Mouse (Mus musculus) stomach, postnatal 0 days (tissue): ENCODE measurements around the gene Saa2. TPM values are rescaled to one million over a fixed set of nuclear protein-coding genes. Genes with fewer than 3 reads are reported as not detected.

Source experiments
- ATAC-seq: fragments of 200-750 bp; cut with Nextera tagmentation; 2 replicates; pipeline ENCODE4 v1.8.0; 2017; ENCODE audit not compliant: low FRiP score, low TSS enrichment
- DNase-seq: peaks from one replicate; pipeline ENCODE4 v3.0.0-alpha.2; 2016; ENCODE audit warnings: low spot score
- H3K27ac ChIP-seq: fragments of 300-500 bp; sonication (generic); replicated peaks from 2 replicates; pipeline ENCODE4 v1.5.1; 2014; ENCODE audit warnings: mild to moderate bottlenecking, control low read depth
- H3K27me3 ChIP-seq: fragments of 300-500 bp; sonication (generic); 2 replicates; pipeline ENCODE4 v1.6.1; 2014; ENCODE audit warnings: low read length; ENCODE audit not compliant: control insufficient read depth, insufficient read depth
- H3K36me3 ChIP-seq: fragments of 300-500 bp; sonication (generic); 2 replicates; pipeline ENCODE4 v1.6.1; 2014; ENCODE audit warnings: low read length, mixed read lengths; ENCODE audit not compliant: control insufficient read depth, insufficient read depth
- H3K4me1 ChIP-seq: fragments of 300-500 bp; sonication (generic); replicated peaks from 2 replicates; pipeline ENCODE4 v1.6.1; 2014; ENCODE audit warnings: antibody characterized with exemption; ENCODE audit not compliant: control insufficient read depth, insufficient read depth
- H3K4me2 ChIP-seq: fragments of 300-500 bp; sonication (generic); replicated peaks from 2 replicates; pipeline ENCODE4 v1.6.1; 2014; ENCODE audit warnings: low read depth, mild to moderate bottlenecking, control low read depth, moderate library complexity
- H3K4me3 ChIP-seq: fragments of 300-500 bp; sonication (generic); 2 replicates; pipeline ENCODE4 v1.5.1; 2014; ENCODE audit warnings: low read depth, low read length, control low read depth
- H3K9ac ChIP-seq: fragments of 300-500 bp; sonication (generic); 2 replicates; pipeline ENCODE4 v1.6.1; 2014; ENCODE audit warnings: mild to moderate bottlenecking, low read length, control low read depth, mixed read lengths
- H3K9me3 ChIP-seq: fragments of 300-500 bp; sonication (generic); 2 replicates; pipeline ENCODE4 v1.6.1; 2016; ENCODE audit warnings: low read length; ENCODE audit not compliant: control insufficient read depth
- CTCF ChIP-seq: IDR thresholded peaks from 2 replicates; pipeline ENCODE4 v1.5.1; 2016; ENCODE audit warnings: antibody characterized with exemption, low read depth, mild to moderate bottlenecking, moderate library complexity
- EP300 ChIP-seq: optimal IDR thresholded peaks from 2 replicates; pipeline ENCODE3; 2016; ENCODE audit warnings: antibody characterized with exemption
- WGBS: fragments of 180-500 bp; shearing (Covaris S2); extraction: QIAGEN DNeasy Blood & Tissue Kit; methylation state at CpG from one replicate; pipeline ENCODE4 v1.1.7; 2014; 5-methylcytosine and 5-hydroxymethylcytosine counted together
- polyA plus RNA-seq: library from polyadenylated mRNA; unstranded; fragments of >200 nt; fragmentation: Nextera tagmentation; extraction: Ambion mirVana; gene quantifications from 2 replicates; pipeline ENCODE4 v1.2.1, GENCODE M21; 2015

Gene Saa2
- 0.08 TPM in 1 of 2 replicates, not detected in the other for polyA plus RNA-seq

DNA sequence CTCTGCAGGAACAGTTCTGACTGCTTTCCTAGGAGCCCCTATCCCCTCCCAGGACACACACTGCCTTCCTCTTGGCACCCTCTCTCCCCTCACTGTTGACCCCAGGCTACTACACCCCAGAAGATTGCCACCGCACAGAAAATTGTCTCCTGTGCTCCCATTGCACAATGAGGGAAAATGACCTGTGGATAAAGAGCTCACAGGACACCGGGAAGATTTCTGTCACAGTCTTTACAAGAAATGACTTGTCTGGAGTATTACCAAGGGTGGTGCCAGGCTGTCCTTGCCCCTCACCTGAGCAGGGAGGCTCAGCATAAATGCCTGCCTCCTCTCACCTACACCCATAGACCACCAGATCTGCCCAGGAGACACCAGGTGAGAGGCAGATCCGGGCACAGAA is at the start of gene Saa2:
TSS of gene Saa2 (plus strand) at position 301 of the 400 bp plus-strand sequence.
- DNase-seq = no peak
- no peak for ATAC-seq
- H3K4me2 ChIP-seq = no peak within 1 kb of the TSS
- no peaks in the 10 kb centered on the region for H3K27me3 ChIP-seq
- H3K36me3 ChIP-seq = no peaks in the 10 kb centered on the region
- H3K4me1 ChIP-seq = no peaks in the 10 kb centered on the region
- H3K4me3 ChIP-seq = no peak within 1 kb of the TSS
- H3K9ac ChIP-seq = no peak within 1 kb of the TSS
- TF ChIP-seq CTCF = no peak
- no peak for TF ChIP-seq EP300
- H3K9me3 ChIP-seq = no peaks in the 10 kb centered on the region
- H3K27ac ChIP-seq = no peak within 1 kb of the TSS
- 47% methylated on average over 3 of the region's 3 CpGs for WGBS

DNA sequence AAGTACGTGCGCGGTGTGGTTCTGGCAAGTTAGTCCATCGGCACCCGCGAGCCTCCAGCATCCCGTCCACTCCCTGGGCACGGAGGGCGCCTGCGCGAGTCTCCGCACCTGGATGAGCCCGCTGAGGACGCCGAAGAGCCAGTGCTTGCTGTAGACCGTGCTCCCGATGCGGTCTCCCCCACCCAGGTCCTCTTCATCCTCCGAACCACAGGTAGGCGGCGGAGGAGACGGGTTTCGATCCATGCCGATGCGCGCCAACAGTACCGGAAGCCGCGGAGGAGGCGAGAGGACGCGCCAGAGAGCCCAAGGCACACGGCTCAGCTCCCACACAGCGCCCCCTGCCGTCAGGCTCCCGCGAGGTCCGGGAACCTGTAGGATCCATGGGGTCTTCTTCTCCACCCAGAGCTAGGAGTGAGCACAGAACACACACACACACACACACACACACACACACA is 41.2 kb upstream of the Saa2 start, which contains the start of gene Saal1:
TSS of gene Saal1 (minus strand) at position 291 of the 455 bp plus-strand sequence.
- Histone ChIP-seq H3K27ac (peak within 1 kb of the TSS; percentile 82), H3K4me2 (peak within 1 kb of the TSS; percentile 65), H3K4me3 (peak within 1 kb of the TSS; percentile 88), H3K4me1 (no peaks in the 10 kb centered on the region), H3K36me3 (no peaks in the 10 kb centered on the region), H3K27me3 (no peaks in the 10 kb centered on the region), H3K9ac (peak within 1 kb of the TSS; percentile 87), H3K9me3 (no peaks in the 10 kb centered on the region)
- peak; percentile 97 for ATAC-seq
- 0% methylated on average over 26 of the region's 38 CpGs for WGBS
- DNase-seq = peak; percentile 93
- TF ChIP-seq EP300 (no peak), CTCF (peak; percentile 98)

DNA sequence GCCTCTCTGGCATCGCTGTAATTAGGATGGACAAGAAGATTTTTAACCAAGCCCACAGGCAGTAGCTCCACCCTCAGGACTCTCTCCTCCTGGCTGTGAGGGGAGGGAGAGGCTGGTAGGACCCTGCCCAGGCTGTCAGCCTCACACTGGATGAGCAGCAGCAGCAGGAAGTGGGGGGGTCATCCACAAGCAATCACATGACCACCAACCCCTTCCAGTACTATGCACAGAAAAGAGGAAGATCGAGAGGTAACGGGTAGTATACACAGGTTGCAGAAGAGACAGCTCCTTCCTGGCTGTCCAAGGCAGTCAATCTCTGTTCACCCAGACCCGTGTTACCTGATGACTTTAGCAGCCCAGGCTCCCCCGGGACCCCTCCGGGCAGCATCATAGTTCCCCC is 39.3 kb upstream of the Saa2 start:
- Histone ChIP-seq H3K27me3 (no peaks in the 10 kb centered on the region), H3K4me1 (no peaks in the 10 kb centered on the region), H3K4me3 (no peak overlapping the region), H3K9me3 (no peaks in the 10 kb centered on the region), H3K4me2 (no peak overlapping the region), H3K9ac (no peak overlapping the region), H3K36me3 (no peaks in the 10 kb centered on the region), H3K27ac (no peak overlapping the region)
- TF ChIP-seq EP300 (no peak), CTCF (no peak)
- 71% methylated on average over 6 of the region's 6 CpGs for WGBS
- no peak for ATAC-seq
- DNase-seq = no peak

DNA sequence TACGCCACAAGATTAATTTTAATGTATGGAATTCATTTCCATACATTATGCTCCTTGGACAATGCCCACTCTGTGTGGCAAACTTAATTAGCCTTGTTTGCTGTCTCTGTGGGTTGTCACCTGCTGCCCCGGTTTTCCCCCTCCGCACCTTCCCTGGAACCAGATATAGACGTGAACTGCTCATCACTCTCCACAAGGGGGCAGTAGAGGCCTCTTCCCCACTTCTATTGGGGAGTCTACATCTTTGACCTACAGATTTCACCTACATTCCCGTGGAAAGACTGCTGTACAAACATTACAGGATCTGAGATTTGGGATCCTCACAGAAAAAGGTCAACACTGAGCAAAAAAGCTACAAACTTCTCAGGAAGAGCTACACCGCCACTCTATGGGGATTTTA is 37.1 kb upstream of the Saa2 start:
- 34% methylated on average over 6 of the region's 6 CpGs for WGBS
- H3K36me3 ChIP-seq = no peaks in the 10 kb centered on the region
- H3K27me3 ChIP-seq = no peaks in the 10 kb centered on the region
- no peak overlapping the region for H3K4me2 ChIP-seq
- no peaks in the 10 kb centered on the region for H3K9me3 ChIP-seq
- ATAC-seq = no peak
- DNase-seq = peak; percentile 55
- no peak overlapping the region for H3K9ac ChIP-seq
- H3K27ac ChIP-seq = no peak overlapping the region
- H3K4me3 ChIP-seq = no peak overlapping the region
- TF ChIP-seq EP300 (no peak), CTCF (peak; percentile 92)
- H3K4me1 ChIP-seq = no peaks in the 10 kb centered on the region

DNA sequence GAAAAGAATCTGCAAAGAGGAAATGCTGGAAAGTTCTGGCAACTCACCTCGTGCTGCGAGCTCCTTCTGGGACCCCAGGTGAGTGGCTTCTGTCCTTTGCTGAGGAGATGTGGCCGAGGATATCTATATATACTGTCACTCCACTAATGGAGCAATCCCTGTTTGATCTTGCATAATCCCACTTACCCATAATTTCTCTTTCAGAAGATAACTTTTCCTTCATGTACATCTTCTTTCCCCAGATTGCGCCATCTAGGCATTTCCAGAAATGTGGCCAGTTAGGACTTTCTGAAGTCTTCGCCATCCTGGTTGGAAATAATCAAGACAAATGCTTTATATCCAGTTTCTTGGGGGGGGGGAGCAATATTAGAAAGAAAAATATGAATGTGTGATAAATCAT is 36.0 kb upstream of the Saa2 start, which contains the start of gene Saa3:
TSS of gene Saa3 (minus strand) at position 101 of the 400 bp plus-strand sequence.
- Histone ChIP-seq H3K4me2 (no peak within 1 kb of the TSS), H3K27me3 (no peaks in the 10 kb centered on the region), H3K27ac (no peak within 1 kb of the TSS), H3K36me3 (no peaks in the 10 kb centered on the region), H3K4me3 (no peak within 1 kb of the TSS), H3K4me1 (no peaks in the 10 kb centered on the region), H3K9ac (no peak within 1 kb of the TSS), H3K9me3 (no peaks in the 10 kb centered on the region)
- DNase-seq (no peak), ATAC-seq (no peak)
- WGBS = 86% methylated on average over 5 of the region's 5 CpGs
- no peak for TF ChIP-seq CTCF
- TF ChIP-seq EP300 = no peak

DNA sequence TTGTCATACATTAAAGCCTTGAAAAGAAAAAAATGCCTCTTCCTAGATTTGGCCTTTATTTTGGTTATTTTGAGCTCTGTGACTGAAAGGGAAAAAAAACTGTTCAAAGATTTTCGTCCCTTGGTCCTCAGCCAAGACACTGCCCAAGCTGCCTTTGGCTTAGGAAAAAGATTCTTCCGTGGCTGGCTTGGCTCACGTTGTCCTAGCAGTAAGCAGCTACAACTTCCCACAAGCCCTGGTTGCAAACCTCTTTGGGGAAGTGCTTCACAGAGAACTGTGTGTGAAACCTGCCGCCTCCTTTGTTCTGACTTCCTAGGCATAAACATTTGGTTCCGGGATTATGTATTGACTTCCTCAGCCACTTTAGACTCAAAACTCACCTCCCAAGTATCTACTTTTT is 34.7 kb upstream of the Saa2 start:
- Histone ChIP-seq H3K4me1 (no peaks in the 10 kb centered on the region), H3K9ac (no peak overlapping the region), H3K36me3 (no peaks in the 10 kb centered on the region), H3K4me2 (no peak overlapping the region), H3K9me3 (no peaks in the 10 kb centered on the region), H3K27me3 (no peaks in the 10 kb centered on the region), H3K27ac (no peak overlapping the region), H3K4me3 (no peak overlapping the region)
- TF ChIP-seq EP300 (no peak), CTCF (no peak)
- ATAC-seq (no peak), DNase-seq (no peak)
- 36% methylated on average over 5 of the region's 5 CpGs for WGBS
